Mouse (Mus musculus) spleen, adult 2 months (tissue): ENCODE measurements around the gene Kdsr. TPM values are rescaled to one million over a fixed set of nuclear protein-coding genes. Genes with fewer than 3 reads are reported as not detected.

Source experiments
- DNase-seq, 2 experiments: peaks; one replicate each; pipeline versions ENCODE4 v3.0.0 to v3.0.0-alpha.2; 2012 to 2021; ENCODE audit warnings: low spot score in 2 of 2, low read depth in 1 of 2
- H3K27ac ChIP-seq: fragments of 200-500 bp; 2 replicates; pipeline ENCODE4 v1.5.1; 2012; ENCODE audit warnings: low read length, inconsistent platforms; ENCODE audit not compliant: insufficient read depth
- H3K27me3 ChIP-seq: fragments of 200-500 bp; 2 replicates; pipeline ENCODE4 v1.6.1; 2012; ENCODE audit warnings: mild to moderate bottlenecking, moderate library complexity, low read length, inconsistent platforms; ENCODE audit not compliant: control insufficient read depth, insufficient read depth
- H3K36me3 ChIP-seq: fragments of 200-500 bp; 2 replicates; pipeline ENCODE4 v1.6.1; 2012; ENCODE audit warnings: mild to moderate bottlenecking, low read length, inconsistent platforms; ENCODE audit not compliant: control insufficient read depth, insufficient read depth
- H3K4me1 ChIP-seq: fragments of 200-500 bp; 2 replicates; pipeline ENCODE4 v1.6.1; 2011; ENCODE audit warnings: inconsistent platforms; ENCODE audit not compliant: control insufficient read depth, insufficient read depth, insufficient read length
- H3K4me3 ChIP-seq: fragments of 200-500 bp; 2 replicates; pipeline ENCODE4 v1.5.1; 2011; ENCODE audit warnings: mild to moderate bottlenecking, inconsistent platforms; ENCODE audit not compliant: insufficient read depth, insufficient read length; ENCODE audit errors: extremely low read depth
- CTCF ChIP-seq: fragments of 200-500 bp; IDR thresholded peaks from 2 replicates; pipeline ENCODE4 v1.5.1; 2011; ENCODE audit warnings: mild to moderate bottlenecking, inconsistent platforms; ENCODE audit not compliant: insufficient read depth, insufficient read length, insufficient replicate concordance; ENCODE audit errors: extremely low read depth
- POLR2A ChIP-seq: fragments of 200-500 bp; IDR thresholded peaks from 2 replicates; pipeline ENCODE4 v1.6.1; 2011; ENCODE audit warnings: low read depth, low read length, inconsistent platforms
- WGBS: fragments of 180-500 bp; shearing (Covaris S2); methylation state at CpG from one replicate; pipeline ENCODE4 v1.1.7; 2018; 5-methylcytosine and 5-hydroxymethylcytosine counted together
- polyA plus RNA-seq: library from polyadenylated mRNA; depleted of rRNA; stranded (reverse); fragments of >200 nt; gene quantifications from 2 replicates; pipeline ENCODE4 v1.2.3, GENCODE M21; 2012

Gene Kdsr
- polyA plus RNA-seq, 1 experiment, result 5.2 TPM

GRCm38 (mm10) chr1:106717071-106717601 lies 42.4 kb downstream of the Kdsr start:
- WGBS, result 30% methylated on average over 7 of the region's 7 CpGs
- DNase-seq, result peak; percentile 39 to 75
- H3K4me3 ChIP-seq, result no peak overlapping the region
- H3K27me3 ChIP-seq, result no peaks in the 10 kb centered on the region
- TF ChIP-seq POLR2A (no peak), CTCF (peak; percentile 83; the same call in 1 of the 2 replicates)
- no peaks in the 10 kb centered on the region for H3K36me3 ChIP-seq
- H3K4me1 ChIP-seq, result peaks cover 3% of the 10 kb centered on the region; the same call in 1 of the 2 replicates
- no peak overlapping the region for H3K27ac ChIP-seq

GRCm38 (mm10) chr1:106716141-106716540 lies 43.4 kb downstream of the Kdsr start:
- 91% methylated on average over 3 of the region's 3 CpGs for WGBS
- H3K4me3 ChIP-seq, result no peak overlapping the region
- no peaks in the 10 kb centered on the region for H3K27me3 ChIP-seq
- TF ChIP-seq POLR2A, result no peak
- TF ChIP-seq CTCF, result no peak
- H3K36me3 ChIP-seq, result no peaks in the 10 kb centered on the region
- DNase-seq, result no peak
- H3K4me1 ChIP-seq, result peaks cover 3% of the 10 kb centered on the region; the same call in 1 of the 2 replicates
- H3K27ac ChIP-seq, result no peak overlapping the region

GRCm38 (mm10) chr1:106715111-106716083 lies 44.1 kb downstream of the Kdsr start:
- H3K4me3 ChIP-seq, result no peak overlapping the region
- H3K36me3 ChIP-seq, result no peaks in the 10 kb centered on the region
- H3K27me3 ChIP-seq, result no peaks in the 10 kb centered on the region
- peaks cover 3% of the 10 kb centered on the region; the same call in 1 of the 2 replicates for H3K4me1 ChIP-seq
- H3K27ac ChIP-seq, result no peak overlapping the region
- DNase-seq, result no peak
- WGBS, result 87% methylated on average over 13 of the region's 13 CpGs
- TF ChIP-seq CTCF (no peak), POLR2A (no peak)

GRCm38 (mm10) chr1:106714530-106714981 lies 45.0 kb downstream of the Kdsr start:
- peaks cover 5% of the 10 kb centered on the region; the same call in 1 of the 2 replicates for H3K4me1 ChIP-seq
- H3K27ac ChIP-seq, result peak overlapping the region; percentile 63
- TF ChIP-seq POLR2A (no peak), CTCF (no peak)
- no peak for DNase-seq
- peak overlapping the region; percentile 60; the same call in 1 of the 2 replicates for H3K4me3 ChIP-seq
- no peaks in the 10 kb centered on the region for H3K36me3 ChIP-seq
- H3K27me3 ChIP-seq, result no peaks in the 10 kb centered on the region
- WGBS, result 4% methylated on average over 21 of the region's 21 CpGs

GRCm38 (mm10) chr1:106713621-106714529 lies 45.7 kb downstream of the Kdsr start, which contains the start of gene Bcl2:
Bcl2 (minus strand) TSS chr1:106714274.
- H3K4me1 ChIP-seq, result peaks cover 12% of the 10 kb centered on the region; the same call in 1 of the 2 replicates
- WGBS, result 1% methylated on average over 76 of the region's 95 CpGs
- no peak for TF ChIP-seq CTCF
- no peak; the same call in 1 of the 2 replicates for TF ChIP-seq POLR2A
- H3K36me3 ChIP-seq, result no peaks in the 10 kb centered on the region
- peak within 1 kb of the TSS; percentile 94 for H3K4me3 ChIP-seq
- H3K27me3 ChIP-seq, result no peaks in the 10 kb centered on the region
- DNase-seq, result peak; percentile 67 to 76
- H3K27ac ChIP-seq, result peak within 1 kb of the TSS; percentile 88

- peak; percentile 36 to 79 for DNase-seq
- peak overlapping the region; percentile 70 for H3K4me3 ChIP-seq
- 9% methylated on average over 22 of the region's 22 CpGs for WGBS
- H3K36me3 ChIP-seq, result no peaks in the 10 kb centered on the region
- H3K27me3 ChIP-seq, result no peaks in the 10 kb centered on the region
- TF ChIP-seq POLR2A (no peak), CTCF (peak; percentile 93)
- peak overlapping the region; percentile 76 for H3K27ac ChIP-seq
- H3K4me1 ChIP-seq, result peaks cover 16% of the 10 kb centered on the region; the same call in 1 of the 2 replicates
Observed at GRCm38 (mm10) chr1:106712330-106712729, 47.2 kb downstream of the Kdsr start.
